Mouse (Mus musculus) forebrain, embryonic 11.5 days (tissue): ENCODE measurements around the gene Neurl1a. TPM values are rescaled to one million over a fixed set of nuclear protein-coding genes. Genes with fewer than 3 reads are reported as not detected.

Source experiments
- ATAC-seq: fragments of 200-750 bp; cut with Nextera tagmentation; replicated peaks from 2 replicates; pipeline ENCODE4 v1.8.0; 2017; ENCODE audit warnings: moderate TSS enrichment; ENCODE audit not compliant: low FRiP score
- DNase-seq: peaks from one replicate; pipeline ENCODE4 v3.0.0-alpha.2; 2017; ENCODE audit warnings: low spot score
- H3K27ac ChIP-seq: fragments of 300-500 bp; sonication (generic); 2 replicates; pipeline ENCODE4 v1.5.1; 2014; ENCODE audit warnings: low read depth, low read length
- H3K27me3 ChIP-seq: fragments of 300-500 bp; sonication (generic); 2 replicates; pipeline ENCODE4 v1.6.1; 2014; ENCODE audit warnings: mild to moderate bottlenecking, low read length, mixed read lengths; ENCODE audit not compliant: control insufficient read depth, insufficient read depth
- H3K36me3 ChIP-seq: fragments of 300-500 bp; sonication (generic); 2 replicates; pipeline ENCODE4 v1.6.1; 2014; ENCODE audit warnings: mild to moderate bottlenecking, low read length, moderate library complexity, mixed read lengths; ENCODE audit not compliant: control insufficient read depth, insufficient read depth
- H3K4me1 ChIP-seq: fragments of 300-500 bp; sonication (generic); replicated peaks from 2 replicates; pipeline ENCODE4 v1.6.1; 2014; ENCODE audit warnings: low read length, mixed read lengths; ENCODE audit not compliant: control insufficient read depth, insufficient read depth
- H3K4me2 ChIP-seq: fragments of 300-500 bp; sonication (generic); 2 replicates; pipeline ENCODE4 v1.6.1; 2014; ENCODE audit warnings: low read depth, mild to moderate bottlenecking, low read length, moderate library complexity, mixed read lengths; ENCODE audit not compliant: severe bottlenecking
- H3K4me3 ChIP-seq: fragments of 300-500 bp; sonication (generic); 2 replicates; pipeline ENCODE4 v1.5.1; 2014; ENCODE audit warnings: low read depth, low read length
- H3K9ac ChIP-seq: fragments of 300-500 bp; sonication (generic); 2 replicates; pipeline ENCODE4 v1.6.1; 2014; ENCODE audit warnings: low read length
- H3K9me3 ChIP-seq: fragments of 300-500 bp; sonication (generic); 2 replicates; pipeline ENCODE4 v1.6.1; 2016; ENCODE audit warnings: low read length, mixed read lengths; ENCODE audit not compliant: control insufficient read depth
- WGBS: fragments of 180-500 bp; shearing (Covaris S2); extraction: QIAGEN DNeasy Blood & Tissue Kit; methylation state at CpG from one replicate; pipeline ENCODE4 v1.1.7; 2014; 5-methylcytosine and 5-hydroxymethylcytosine counted together
- polyA plus RNA-seq: library from polyadenylated mRNA; unstranded; fragments of >200 nt; fragmentation: Nextera tagmentation; extraction: Ambion mirVana; gene quantifications from 2 replicates; pipeline ENCODE4 v1.2.1, GENCODE M21; 2014

Gene Neurl1a
- polyA plus RNA-seq, 1 experiment from 2014 or later: 3.7 TPM

- Histone ChIP-seq H3K4me1 (peaks cover 2% of the 10 kb centered on the region; the same call in 1 of the 2 replicates), H3K9ac (no peak overlapping the region), H3K27me3 (no peaks in the 10 kb centered on the region), H3K4me3 (no peak overlapping the region), H3K27ac (no peak overlapping the region), H3K36me3 (no peaks in the 10 kb centered on the region), H3K4me2 (no peak overlapping the region), H3K9me3 (no peaks in the 10 kb centered on the region)
- ATAC-seq: no peak
- WGBS: 87% methylated on average over 8 of the region's 8 CpGs
- no peak for DNase-seq
These were observed 52.1 kb downstream of the Neurl1a start for GRCm38 (mm10) chr19:47230682-47231081.

- H3K4me3 ChIP-seq: no peak overlapping the region
- no peak overlapping the region for H3K4me2 ChIP-seq
- no peaks in the 10 kb centered on the region for H3K9me3 ChIP-seq
- 91% methylated on average over 6 of the region's 6 CpGs for WGBS
- no peaks in the 10 kb centered on the region for H3K36me3 ChIP-seq
- no peak for ATAC-seq
- peaks cover 2% of the 10 kb centered on the region; the same call in 1 of the 2 replicates for H3K4me1 ChIP-seq
- DNase-seq: no peak
- H3K9ac ChIP-seq: no peak overlapping the region
- no peaks in the 10 kb centered on the region for H3K27me3 ChIP-seq
- no peak overlapping the region for H3K27ac ChIP-seq
These were observed 52.8 kb downstream of the Neurl1a start for GRCm38 (mm10) chr19:47231389-47231788.

GRCm38 (mm10) chr19:47232077-47232865 is 53.7 kb downstream of the Neurl1a start:
- ATAC-seq (no peak), DNase-seq (no peak)
- 82% methylated on average over 5 of the region's 5 CpGs for WGBS
- H3K9me3 ChIP-seq: no peaks in the 10 kb centered on the region
- no peaks in the 10 kb centered on the region for H3K27me3 ChIP-seq
- H3K4me3 ChIP-seq: no peak overlapping the region
- H3K36me3 ChIP-seq: no peaks in the 10 kb centered on the region
- no peak overlapping the region for H3K9ac ChIP-seq
- H3K4me1 ChIP-seq: peaks cover 2% of the 10 kb centered on the region; the same call in 1 of the 2 replicates
- no peak overlapping the region for H3K27ac ChIP-seq
- no peak overlapping the region for H3K4me2 ChIP-seq

- 87% methylated on average over 3 of the region's 3 CpGs for WGBS
These were observed 54.5 kb downstream of the Neurl1a start for GRCm38 (mm10) chr19:47233087-47233486.

GRCm38 (mm10) chr19:47240076-47240475 is 61.5 kb downstream of the Neurl1a start:
- H3K9ac ChIP-seq: no peak overlapping the region; the same call in 1 of the 2 replicates
- ATAC-seq: peak; percentile 64
- 34% methylated on average over 12 of the region's 12 CpGs for WGBS

More at GRCm38 (mm10) chr19:47233087-47233486, 54.5 kb downstream of the Neurl1a start:
- no peaks in the 10 kb centered on the region for H3K36me3 ChIP-seq
- no peak for ATAC-seq
- no peaks in the 10 kb centered on the region for H3K9me3 ChIP-seq
- no peak for DNase-seq
- H3K4me3 ChIP-seq: no peak overlapping the region
- no peaks in the 10 kb centered on the region for H3K27me3 ChIP-seq
- no peak overlapping the region for H3K9ac ChIP-seq
- no peak overlapping the region for H3K4me2 ChIP-seq
- H3K27ac ChIP-seq: no peak overlapping the region
- H3K4me1 ChIP-seq: peaks cover 2% of the 10 kb centered on the region; the same call in 1 of the 2 replicates

GRCm38 (mm10) chr19:47240957-47241356 is 62.3 kb downstream of the Neurl1a start:
- WGBS: 68% methylated on average over 7 of the region's 7 CpGs
- Histone ChIP-seq H3K4me3 (peak overlapping the region; percentile 22), H3K9me3 (no peaks in the 10 kb centered on the region), H3K4me1 (0 out of 2 replicates have a peak, but pooled peaks cover 2% of the 10 kb centered on the region), H3K27ac (no peak overlapping the region), H3K9ac (no peak overlapping the region), H3K36me3 (no peaks in the 10 kb centered on the region), H3K27me3 (no peaks in the 10 kb centered on the region), H3K4me2 (peak overlapping the region; percentile 45; the same call in 1 of the 2 replicates)
- ATAC-seq (no peak), DNase-seq (no peak)

More at GRCm38 (mm10) chr19:47240076-47240475, 61.5 kb downstream of the Neurl1a start:
- Histone ChIP-seq H3K4me2 (peak overlapping the region; percentile 45), H3K27ac (no peak overlapping the region), H3K4me1 (0 out of 2 replicates have a peak, but pooled peaks cover 2% of the 10 kb centered on the region), H3K9me3 (no peaks in the 10 kb centered on the region), H3K4me3 (peak overlapping the region; percentile 22), H3K27me3 (no peaks in the 10 kb centered on the region), H3K36me3 (no peaks in the 10 kb centered on the region)
- peak; percentile 75 for DNase-seq

- Histone ChIP-seq H3K36me3 (no peaks in the 10 kb centered on the region), H3K27ac (no peak overlapping the region), H3K4me2 (no peak overlapping the region), H3K27me3 (no peaks in the 10 kb centered on the region), H3K9me3 (no peaks in the 10 kb centered on the region), H3K4me1 (0 out of 2 replicates have a peak, but pooled peaks cover 2% of the 10 kb centered on the region), H3K9ac (no peak overlapping the region), H3K4me3 (no peak overlapping the region)
- 90% methylated on average over 4 of the region's 4 CpGs for WGBS
- no peak for DNase-seq
- ATAC-seq: no peak
These were observed 63.6 kb downstream of the Neurl1a start for GRCm38 (mm10) chr19:47242227-47242626.

GRCm38 (mm10) chr19:47245512-47245911 is 66.9 kb downstream of the Neurl1a start:
- no peak overlapping the region for H3K4me2 ChIP-seq
- no peak overlapping the region for H3K27ac ChIP-seq
- 0 out of 2 replicates have a peak, but pooled peaks cover 2% of the 10 kb centered on the region for H3K4me1 ChIP-seq
- no peak for ATAC-seq
- H3K27me3 ChIP-seq: no peaks in the 10 kb centered on the region
- H3K36me3 ChIP-seq: no peaks in the 10 kb centered on the region
- DNase-seq: no peak
- H3K9ac ChIP-seq: no peak overlapping the region
- H3K4me3 ChIP-seq: no peak overlapping the region
- no peaks in the 10 kb centered on the region for H3K9me3 ChIP-seq
- WGBS: 87% methylated on average over 8 of the region's 8 CpGs
